Mouse (Mus musculus) limb, embryonic 15.5 days (tissue): ENCODE results near the gene Rapgef4. TPM values are rescaled to one million over a fixed set of nuclear protein-coding genes. Genes with fewer than 3 reads are reported as not detected.
A peak's percentile ranks its signal among the peaks of the same experiment; 100 is the strongest.

Experiments
- ATAC-seq: fragments of 200-750 bp; cut with Nextera tagmentation; 2 replicates; pipeline ENCODE4 v1.8.0; 2017; ENCODE audit warnings: low read depth, moderate TSS enrichment; ENCODE audit not compliant: insufficient number of reproducible peaks, low FRiP score, low TSS enrichment
- H3K27ac ChIP-seq: fragments of 300-500 bp; sonication (generic); 2 replicates; pipeline ENCODE4 v1.5.1; 2015; ENCODE audit warnings: moderate library complexity, mild to moderate bottlenecking, inconsistent platforms
- H3K27me3 ChIP-seq: fragments of 300-500 bp; sonication (generic); 2 replicates; pipeline ENCODE4 v1.6.1; 2015; ENCODE audit warnings: inconsistent platforms
- H3K36me3 ChIP-seq: fragments of 300-500 bp; sonication (generic); 2 replicates; pipeline ENCODE4 v1.6.1; 2015; ENCODE audit warnings: inconsistent platforms
- H3K4me1 ChIP-seq: fragments of 300-500 bp; sonication (generic); 2 replicates; pipeline ENCODE4 v1.6.1; 2015; ENCODE audit warnings: inconsistent platforms
- H3K4me2 ChIP-seq: fragments of 300-500 bp; sonication (generic); 2 replicates; pipeline ENCODE4 v1.6.1; 2015; ENCODE audit warnings: mild to moderate bottlenecking, inconsistent platforms
- H3K4me3 ChIP-seq: fragments of 300-500 bp; sonication (generic); 2 replicates; pipeline ENCODE4 v1.5.1; 2015; ENCODE audit warnings: mild to moderate bottlenecking, inconsistent platforms
- H3K9ac ChIP-seq: fragments of 300-500 bp; sonication (generic); 2 replicates; pipeline ENCODE4 v1.6.1; 2015; ENCODE audit warnings: inconsistent platforms
- H3K9me3 ChIP-seq: fragments of 300-500 bp; sonication (generic); 2 replicates; pipeline ENCODE4 v1.6.1; 2016; ENCODE audit warnings: inconsistent platforms
- WGBS: fragments of 180-500 bp; shearing (Covaris S2); methylation state at CpG from one replicate; pipeline ENCODE4 v1.1.7; 2015; 5-methylcytosine and 5-hydroxymethylcytosine counted together
- polyA plus RNA-seq: library from polyadenylated mRNA; unstranded; fragments of >200 nt; fragmentation: Nextera tagmentation; extraction: Ambion mirVana; gene quantifications from 2 replicates; pipeline ENCODE4 v1.2.1, GENCODE M21; 2015

Rapgef4 gene
- polyA plus RNA-seq: 4.6 and 4.7 TPM in 2 replicates

GRCm38 (mm10) chr2:71980771-71981342, at the start of gene Rapgef4:
TSS of gene Rapgef4 (plus strand) at chr2:71981240.
- H3K4me1 ChIP-seq: peaks cover 10% of the 10 kb centered on the region; the same call in 1 of the 2 replicates
- H3K4me3 ChIP-seq: peak within 1 kb of the TSS; percentile 58
- H3K9ac ChIP-seq: peak within 1 kb of the TSS; percentile 42
- under 1% methylated on average over 23 of the region's 52 CpGs for WGBS
- H3K36me3 ChIP-seq: no peaks in the 10 kb centered on the region
- H3K9me3 ChIP-seq: no peaks in the 10 kb centered on the region
- peaks cover 14% of the 10 kb centered on the region; the same call in 1 of the 2 replicates for H3K27me3 ChIP-seq
- no peak within 1 kb of the TSS for H3K27ac ChIP-seq
- H3K4me2 ChIP-seq: peak within 1 kb of the TSS; percentile 97
- no peak for ATAC-seq

GRCm38 (mm10) chr2:71934046-71934445, 47.0 kb upstream of the Rapgef4 start:
- no peak for ATAC-seq
- no peak overlapping the region for H3K27ac ChIP-seq
- 82% methylated on average over 8 of the region's 8 CpGs for WGBS
- H3K4me3 ChIP-seq: no peak overlapping the region
- H3K9ac ChIP-seq: no peak overlapping the region
- no peaks in the 10 kb centered on the region for H3K27me3 ChIP-seq
- H3K36me3 ChIP-seq: no peaks in the 10 kb centered on the region
- H3K9me3 ChIP-seq: no peaks in the 10 kb centered on the region
- H3K4me2 ChIP-seq: no peak overlapping the region
- H3K4me1 ChIP-seq: no peaks in the 10 kb centered on the region

- Histone ChIP-seq H3K9ac (no peak overlapping the region), H3K36me3 (no peaks in the 10 kb centered on the region), H3K27me3 (no peaks in the 10 kb centered on the region), H3K9me3 (no peaks in the 10 kb centered on the region), H3K4me1 (no peaks in the 10 kb centered on the region), H3K4me2 (no peak overlapping the region), H3K4me3 (no peak overlapping the region), H3K27ac (no peak overlapping the region)
- no peak for ATAC-seq
- 85% methylated on average over 1 of the region's 1 CpGs for WGBS
These were observed 44.3 kb upstream of the Rapgef4 start for GRCm38 (mm10) chr2:71936711-71937110.

GRCm38 (mm10) chr2:71937649-71938308, 43.3 kb upstream of the Rapgef4 start:
- H3K4me2 ChIP-seq: no peak overlapping the region
- H3K9ac ChIP-seq: no peak overlapping the region
- H3K36me3 ChIP-seq: no peaks in the 10 kb centered on the region
- no peak for ATAC-seq
- 88% methylated on average over 3 of the region's 3 CpGs for WGBS
- H3K4me1 ChIP-seq: no peaks in the 10 kb centered on the region
- no peak overlapping the region for H3K4me3 ChIP-seq
- H3K9me3 ChIP-seq: no peaks in the 10 kb centered on the region
- H3K27ac ChIP-seq: no peak overlapping the region
- no peaks in the 10 kb centered on the region for H3K27me3 ChIP-seq

GRCm38 (mm10) chr2:71938716-71939393, 42.2 kb upstream of the Rapgef4 start:
- no peak for ATAC-seq
- Histone ChIP-seq H3K4me2 (no peak overlapping the region), H3K4me1 (no peaks in the 10 kb centered on the region), H3K4me3 (no peak overlapping the region), H3K27me3 (no peaks in the 10 kb centered on the region), H3K36me3 (no peaks in the 10 kb centered on the region), H3K9me3 (no peaks in the 10 kb centered on the region), H3K27ac (peak overlapping the region; percentile 27; the same call in 1 of the 2 replicates), H3K9ac (no peak overlapping the region)
- WGBS: 44% methylated on average over 6 of the region's 6 CpGs

GRCm38 (mm10) chr2:71941005-71941720, 39.9 kb upstream of the Rapgef4 start:
- Histone ChIP-seq H3K27ac (no peak overlapping the region), H3K27me3 (no peaks in the 10 kb centered on the region), H3K36me3 (no peaks in the 10 kb centered on the region), H3K9ac (no peak overlapping the region), H3K9me3 (no peaks in the 10 kb centered on the region), H3K4me3 (no peak overlapping the region), H3K4me2 (no peak overlapping the region), H3K4me1 (no peaks in the 10 kb centered on the region)
- WGBS: 93% methylated on average over 3 of the region's 3 CpGs
- no peak for ATAC-seq

GRCm38 (mm10) chr2:71941721-71942087, 39.3 kb upstream of the Rapgef4 start:
- Histone ChIP-seq H3K4me1 (no peaks in the 10 kb centered on the region), H3K27ac (no peak overlapping the region), H3K4me3 (no peak overlapping the region), H3K4me2 (no peak overlapping the region), H3K9ac (no peak overlapping the region), H3K27me3 (no peaks in the 10 kb centered on the region), H3K36me3 (no peaks in the 10 kb centered on the region), H3K9me3 (no peaks in the 10 kb centered on the region)
- ATAC-seq: no peak
- WGBS: 89% methylated on average over 5 of the region's 5 CpGs

- 55% methylated on average over 4 of the region's 4 CpGs for WGBS
- Histone ChIP-seq H3K9ac (no peak overlapping the region), H3K4me2 (no peak overlapping the region), H3K36me3 (no peaks in the 10 kb centered on the region), H3K4me1 (no peaks in the 10 kb centered on the region), H3K4me3 (no peak overlapping the region), H3K9me3 (no peaks in the 10 kb centered on the region), H3K27me3 (no peaks in the 10 kb centered on the region), H3K27ac (no peak overlapping the region)
- ATAC-seq: no peak
These were observed 29.8 kb upstream of the Rapgef4 start for GRCm38 (mm10) chr2:71951212-71951611.

- 17% methylated on average over 8 of the region's 8 CpGs for WGBS
- no peaks in the 10 kb centered on the region for H3K36me3 ChIP-seq
- no peak for ATAC-seq
- peaks cover 3% of the 10 kb centered on the region; the same call in 1 of the 2 replicates for H3K4me1 ChIP-seq
- no peaks in the 10 kb centered on the region for H3K27me3 ChIP-seq
- no peak overlapping the region for H3K4me2 ChIP-seq
- H3K27ac ChIP-seq: no peak overlapping the region
- H3K4me3 ChIP-seq: no peak overlapping the region
- no peak overlapping the region for H3K9ac ChIP-seq
- no peaks in the 10 kb centered on the region for H3K9me3 ChIP-seq
These were observed 25.4 kb upstream of the Rapgef4 start for GRCm38 (mm10) chr2:71955637-71956036.

GRCm38 (mm10) chr2:71956463-71956862, 24.6 kb upstream of the Rapgef4 start:
- Histone ChIP-seq H3K4me1 (peaks cover 3% of the 10 kb centered on the region; the same call in 1 of the 2 replicates), H3K27ac (no peak overlapping the region), H3K9ac (no peak overlapping the region), H3K4me3 (no peak overlapping the region), H3K4me2 (no peak overlapping the region), H3K9me3 (no peaks in the 10 kb centered on the region), H3K36me3 (no peaks in the 10 kb centered on the region), H3K27me3 (no peaks in the 10 kb centered on the region)
- WGBS: 55% methylated on average over 5 of the region's 5 CpGs
- ATAC-seq: no peak

- Histone ChIP-seq H3K36me3 (no peaks in the 10 kb centered on the region), H3K27ac (no peak overlapping the region), H3K4me1 (peaks cover 3% of the 10 kb centered on the region; the same call in 1 of the 2 replicates), H3K4me2 (no peak overlapping the region), H3K9ac (no peak overlapping the region), H3K4me3 (no peak overlapping the region), H3K27me3 (no peaks in the 10 kb centered on the region), H3K9me3 (no peaks in the 10 kb centered on the region)
- no peak for ATAC-seq
- WGBS: 76% methylated on average over 1 of the region's 1 CpGs
These were observed 23.1 kb upstream of the Rapgef4 start for GRCm38 (mm10) chr2:71957951-71958350.
